Mouse (Mus musculus) cerebellum, postnatal 10 days (tissue): ENCODE data around the gene Dab2ip.

Experiments
- DNase-seq, 2 experiments: peaks; one replicate each; pipeline ENCODE4 v3.0.0; 2021; ENCODE audit warnings: mixed read lengths in 2 of 2

Dab2ip gene

GRCm38 (mm10) chr2:35623431-35624148, 65.5 kb downstream of the Dab2ip start:
- DNase-seq = peak in 1 of 2 experiments; percentile 56

GRCm38 (mm10) chr2:35624380-35625006, 66.4 kb downstream of the Dab2ip start:
- peak; percentile 75 to 77 for DNase-seq

GRCm38 (mm10) chr2:35625007-35625380, 66.9 kb downstream of the Dab2ip start:
- peak in 1 of 2 experiments; percentile 52 for DNase-seq

- DNase-seq = peak; percentile 60 to 69
Measured at GRCm38 (mm10) chr2:35625526-35625925, 67.5 kb downstream of the Dab2ip start.

- DNase-seq = peak; percentile 75 to 80
Measured at GRCm38 (mm10) chr2:35626181-35626727, 68.2 kb downstream of the Dab2ip start.

GRCm38 (mm10) chr2:35627298-35627898, 69.3 kb downstream of the Dab2ip start:
- peak; percentile 49 to 57 for DNase-seq

GRCm38 (mm10) chr2:35628052-35628451, 70.0 kb downstream of the Dab2ip start:
- DNase-seq = peak; percentile 66 to 74

GRCm38 (mm10) chr2:35628656-35629055, 70.6 kb downstream of the Dab2ip start:
- DNase-seq = peak; percentile 86 to 89

- DNase-seq = no peak
Measured at GRCm38 (mm10) chr2:35629126-35629525, 71.1 kb downstream of the Dab2ip start.

GRCm38 (mm10) chr2:35633392-35633791, 75.3 kb downstream of the Dab2ip start:
- DNase-seq = peak in 1 of 2 experiments; percentile 27

- DNase-seq = no peak
Measured at GRCm38 (mm10) chr2:35634963-35635362, 76.9 kb downstream of the Dab2ip start.

- DNase-seq = peak in 1 of 2 experiments; percentile 43
Measured at GRCm38 (mm10) chr2:35635541-35635940, 77.5 kb downstream of the Dab2ip start.

- no peak for DNase-seq
Measured at GRCm38 (mm10) chr2:35637880-35638535, 79.9 kb downstream of the Dab2ip start.

GRCm38 (mm10) chr2:35639799-35640198, 81.7 kb downstream of the Dab2ip start:
- no peak for DNase-seq

- DNase-seq = peak; percentile 63 to 79
Measured at GRCm38 (mm10) chr2:35640576-35640975, 82.5 kb downstream of the Dab2ip start.

GRCm38 (mm10) chr2:35642224-35642623, 84.2 kb downstream of the Dab2ip start:
- no peak for DNase-seq

GRCm38 (mm10) chr2:35646553-35646952, 88.5 kb downstream of the Dab2ip start:
- no peak for DNase-seq

GRCm38 (mm10) chr2:35649708-35650107, 91.6 kb downstream of the Dab2ip start:
- DNase-seq = peak; percentile 92 to 93

GRCm38 (mm10) chr2:35651297-35651731, 93.2 kb downstream of the Dab2ip start:
- peak; percentile 88 to 90 for DNase-seq

GRCm38 (mm10) chr2:35652984-35653383, 94.9 kb downstream of the Dab2ip start:
- no peak for DNase-seq

GRCm38 (mm10) chr2:35654795-35655194, 96.7 kb downstream of the Dab2ip start:
- no peak for DNase-seq

- no peak for DNase-seq
Measured at GRCm38 (mm10) chr2:35655996-35656395, 97.9 kb downstream of the Dab2ip start.

- no peak for DNase-seq
Measured at GRCm38 (mm10) chr2:35658311-35658710, 100.2 kb downstream of the Dab2ip start.
